Mouse (Mus musculus) intestine, postnatal 0 days (tissue): Measurements from ENCODE around the gene Oprm1. TPM values are rescaled to one million over a fixed set of nuclear protein-coding genes. Genes with fewer than 3 reads are reported as not detected.

Experiments
- ATAC-seq: fragments of 200-750 bp; cut with Nextera tagmentation; 2 replicates; pipeline ENCODE4 v1.8.0; 2017; ENCODE audit warnings: mild to moderate bottlenecking, moderate TSS enrichment, moderate library complexity
- H3K27ac ChIP-seq: fragments of 300-500 bp; sonication (generic); 2 replicates; pipeline ENCODE4 v1.5.1; 2014; ENCODE audit warnings: mild to moderate bottlenecking, low read depth, low read length, moderate library complexity
- H3K27me3 ChIP-seq: fragments of 300-500 bp; sonication (generic); replicated peaks from 2 replicates; pipeline ENCODE4 v1.6.1; 2014; ENCODE audit warnings: low read length, mixed read lengths; ENCODE audit not compliant: control insufficient read depth, insufficient read depth
- H3K36me3 ChIP-seq: fragments of 300-500 bp; sonication (generic); 2 replicates; pipeline ENCODE4 v1.6.1; 2014; ENCODE audit warnings: mild to moderate bottlenecking, moderate library complexity; ENCODE audit not compliant: control insufficient read depth, insufficient read depth
- H3K4me1 ChIP-seq: fragments of 300-500 bp; sonication (generic); replicated peaks from 2 replicates; pipeline ENCODE4 v1.6.1; 2014; ENCODE audit warnings: antibody characterized with exemption, low read length, mixed read lengths; ENCODE audit not compliant: control insufficient read depth, insufficient read depth
- H3K4me2 ChIP-seq: fragments of 300-500 bp; sonication (generic); replicated peaks from 2 replicates; pipeline ENCODE4 v1.6.1; 2014; ENCODE audit warnings: low read depth, mild to moderate bottlenecking, moderate library complexity
- H3K4me3 ChIP-seq: fragments of 300-500 bp; sonication (generic); 2 replicates; pipeline ENCODE4 v1.5.1; 2014; ENCODE audit warnings: low read depth, low read length
- H3K9ac ChIP-seq: fragments of 300-500 bp; sonication (generic); 2 replicates; pipeline ENCODE4 v1.6.1; 2014; ENCODE audit warnings: mild to moderate bottlenecking, low read depth, low read length
- H3K9me3 ChIP-seq: fragments of 300-500 bp; sonication (generic); 2 replicates; pipeline ENCODE4 v1.6.1; 2016; ENCODE audit warnings: mixed run types; ENCODE audit not compliant: control insufficient read depth
- CTCF ChIP-seq: sonication (generic); IDR thresholded peaks from 2 replicates; pipeline ENCODE4 v1.5.1; 2016; ENCODE audit warnings: low read depth, mild to moderate bottlenecking, control low read depth, antibody characterized with exemption, moderate library complexity
- WGBS: fragments of 180-500 bp; shearing (Covaris S2); extraction: QIAGEN DNeasy Blood & Tissue Kit; methylation state at CpG from one replicate; pipeline ENCODE4 v1.1.7; 2014; 5-methylcytosine and 5-hydroxymethylcytosine counted together
- polyA plus RNA-seq: library from polyadenylated mRNA; unstranded; fragments of >200 nt; fragmentation: Nextera tagmentation; extraction: Ambion mirVana; gene quantifications from 2 replicates; pipeline ENCODE4 v1.2.1, GENCODE M21; 2015

The Oprm1 gene
- polyA plus RNA-seq, 1 experiment from 2014 or later, result 0.29 TPM

GRCm38 (mm10) chr10:7052315-7053017 lies 294.2 kb downstream of the Oprm1 start, which contains the start of gene Ipcef1:
TSS of gene Ipcef1 (minus strand) at chr10:7052478.
- Histone ChIP-seq H3K27ac (0 out of 2 replicates have a peak within 1 kb of the TSS, but pooled peaks have one; percentile 9), H3K9me3 (no peaks in the 10 kb centered on the region), H3K9ac (no peak within 1 kb of the TSS), H3K4me2 (peak within 1 kb of the TSS; percentile 43), H3K27me3 (no peaks in the 10 kb centered on the region), H3K36me3 (no peaks in the 10 kb centered on the region), H3K4me3 (no peak within 1 kb of the TSS), H3K4me1 (peaks cover 6% of the 10 kb centered on the region; the same call in 1 of the 2 replicates)
- ATAC-seq, result peak; percentile 28
- WGBS, result 11% methylated on average over 12 of the region's 12 CpGs
- no peak for TF ChIP-seq CTCF

GRCm38 (mm10) chr10:7054560-7055205 lies 296.4 kb downstream of the Oprm1 start:
- H3K9ac ChIP-seq, result no peak overlapping the region
- no peaks in the 10 kb centered on the region for H3K9me3 ChIP-seq
- no peaks in the 10 kb centered on the region for H3K36me3 ChIP-seq
- H3K4me2 ChIP-seq, result no peak overlapping the region
- TF ChIP-seq CTCF, result no peak
- 73% methylated on average over 6 of the region's 6 CpGs for WGBS
- H3K4me3 ChIP-seq, result no peak overlapping the region
- H3K27me3 ChIP-seq, result no peaks in the 10 kb centered on the region
- ATAC-seq, result no peak
- H3K4me1 ChIP-seq, result peaks cover 6% of the 10 kb centered on the region; the same call in 1 of the 2 replicates
- H3K27ac ChIP-seq, result no peak overlapping the region

GRCm38 (mm10) chr10:7057546-7057945 lies 299.2 kb downstream of the Oprm1 start:
- ATAC-seq, result no peak
- 81% methylated on average over 1 of the region's 1 CpGs for WGBS
- H3K36me3 ChIP-seq, result no peaks in the 10 kb centered on the region

GRCm38 (mm10) chr10:7060326-7060725 lies 302.0 kb downstream of the Oprm1 start:
- no peak overlapping the region for H3K4me3 ChIP-seq
- no peak for TF ChIP-seq CTCF

More at GRCm38 (mm10) chr10:7057546-7057945, 299.2 kb downstream of the Oprm1 start:
- Histone ChIP-seq H3K27me3 (no peaks in the 10 kb centered on the region), H3K4me3 (no peak overlapping the region), H3K27ac (no peak overlapping the region), H3K4me1 (0 out of 2 replicates have a peak, but pooled peaks cover 6% of the 10 kb centered on the region), H3K4me2 (no peak overlapping the region), H3K9ac (no peak overlapping the region), H3K9me3 (no peaks in the 10 kb centered on the region)
- no peak for TF ChIP-seq CTCF

GRCm38 (mm10) chr10:7062993-7063392 lies 304.7 kb downstream of the Oprm1 start:
- H3K4me2 ChIP-seq, result no peak overlapping the region
- no peak overlapping the region for H3K9ac ChIP-seq
- ATAC-seq, result no peak
- no peak for TF ChIP-seq CTCF
- no peak overlapping the region for H3K4me3 ChIP-seq
- H3K27ac ChIP-seq, result no peak overlapping the region
- 71% methylated on average over 7 of the region's 7 CpGs for WGBS
- no peaks in the 10 kb centered on the region for H3K9me3 ChIP-seq
- H3K4me1 ChIP-seq, result no peaks in the 10 kb centered on the region
- no peaks in the 10 kb centered on the region for H3K27me3 ChIP-seq
- H3K36me3 ChIP-seq, result no peaks in the 10 kb centered on the region

More at GRCm38 (mm10) chr10:7060326-7060725, 302.0 kb downstream of the Oprm1 start:
- no peak overlapping the region for H3K27ac ChIP-seq
- no peaks in the 10 kb centered on the region for H3K4me1 ChIP-seq
- no peaks in the 10 kb centered on the region for H3K9me3 ChIP-seq
- no peaks in the 10 kb centered on the region for H3K27me3 ChIP-seq
- H3K36me3 ChIP-seq, result no peaks in the 10 kb centered on the region
- WGBS, result 64% methylated on average over 5 of the region's 5 CpGs
- ATAC-seq, result no peak
- H3K9ac ChIP-seq, result no peak overlapping the region
- H3K4me2 ChIP-seq, result no peak overlapping the region

GRCm38 (mm10) chr10:7063752-7064457 lies 305.6 kb downstream of the Oprm1 start:
- no peaks in the 10 kb centered on the region for H3K4me1 ChIP-seq
- H3K9ac ChIP-seq, result no peak overlapping the region
- no peak overlapping the region for H3K4me3 ChIP-seq
- no peak overlapping the region for H3K27ac ChIP-seq
- no peaks in the 10 kb centered on the region for H3K36me3 ChIP-seq
- TF ChIP-seq CTCF, result no peak
- no peak overlapping the region for H3K4me2 ChIP-seq
- no peak for ATAC-seq
- H3K9me3 ChIP-seq, result no peaks in the 10 kb centered on the region
- H3K27me3 ChIP-seq, result no peaks in the 10 kb centered on the region
- 85% methylated on average over 9 of the region's 9 CpGs for WGBS
